Mouse (Mus musculus) left cerebral cortex, adult 11 months (tissue): ENCODE results near the gene Gga1.

Experiments
- DNase-seq: peaks from one replicate; pipeline ENCODE4 v3.0.0; 2022; ENCODE audit warnings: low spot score

Gga1 gene

GRCm38 (mm10) chr15:78914091-78914822, 37.3 kb downstream of the Gga1 start:
- no peak for DNase-seq

- no peak for DNase-seq
Measured at GRCm38 (mm10) chr15:78914823-78915659, 38.1 kb downstream of the Gga1 start.

- DNase-seq, result peak; percentile 74
Measured at GRCm38 (mm10) chr15:78915660-78916017, 38.6 kb downstream of the Gga1 start.

GRCm38 (mm10) chr15:78916052-78916826, 39.2 kb downstream of the Gga1 start:
- DNase-seq, result no peak

GRCm38 (mm10) chr15:78918126-78918525, 41.1 kb downstream of the Gga1 start:
- no peak for DNase-seq

- no peak for DNase-seq
Measured at GRCm38 (mm10) chr15:78919914-78920313, 42.9 kb downstream of the Gga1 start.

- DNase-seq, result no peak
Measured at GRCm38 (mm10) chr15:78922700-78923099, 45.7 kb downstream of the Gga1 start.

- no peak for DNase-seq
Measured at GRCm38 (mm10) chr15:78923585-78923984, 46.6 kb downstream of the Gga1 start.

GRCm38 (mm10) chr15:78925129-78925528, 48.1 kb downstream of the Gga1 start:
- no peak for DNase-seq

- no peak for DNase-seq
Measured at GRCm38 (mm10) chr15:78926021-78926919, 49.3 kb downstream of the Gga1 start, which contains the start of gene Lgals1. TSS of gene Lgals1 (plus strand) at chr15:78926725.

GRCm38 (mm10) chr15:78927021-78927787, 50.2 kb downstream of the Gga1 start:
- DNase-seq, result no peak

- DNase-seq, result no peak
Measured at GRCm38 (mm10) chr15:78927788-78928457, 50.9 kb downstream of the Gga1 start.

- no peak for DNase-seq
Measured at GRCm38 (mm10) chr15:78928539-78928938, 51.5 kb downstream of the Gga1 start.

GRCm38 (mm10) chr15:78930192-78930706, 53.3 kb downstream of the Gga1 start:
- no peak for DNase-seq

GRCm38 (mm10) chr15:78930801-78931426, 53.9 kb downstream of the Gga1 start:
- no peak for DNase-seq

- DNase-seq, result no peak
Measured at GRCm38 (mm10) chr15:78931577-78931976, 54.6 kb downstream of the Gga1 start.

GRCm38 (mm10) chr15:78934784-78935320, 57.9 kb downstream of the Gga1 start, which contains the start of gene Nol12:
TSS of gene Nol12 (plus strand) at chr15:78934933.
- peak; percentile 85 for DNase-seq

- DNase-seq, result no peak
Measured at GRCm38 (mm10) chr15:78936403-78936802, 59.4 kb downstream of the Gga1 start.

- no peak for DNase-seq
Measured at GRCm38 (mm10) chr15:78937311-78937710, 60.3 kb downstream of the Gga1 start.
